Mouse (Mus musculus): ENCODE results near the gene Prkra. TPM values are rescaled to one million over a fixed set of nuclear protein-coding genes. Genes with fewer than 3 reads are reported as not detected.

Prkra gene
- polyA plus RNA-seq, 1 experiment: 33.1 TPM

DNA sequence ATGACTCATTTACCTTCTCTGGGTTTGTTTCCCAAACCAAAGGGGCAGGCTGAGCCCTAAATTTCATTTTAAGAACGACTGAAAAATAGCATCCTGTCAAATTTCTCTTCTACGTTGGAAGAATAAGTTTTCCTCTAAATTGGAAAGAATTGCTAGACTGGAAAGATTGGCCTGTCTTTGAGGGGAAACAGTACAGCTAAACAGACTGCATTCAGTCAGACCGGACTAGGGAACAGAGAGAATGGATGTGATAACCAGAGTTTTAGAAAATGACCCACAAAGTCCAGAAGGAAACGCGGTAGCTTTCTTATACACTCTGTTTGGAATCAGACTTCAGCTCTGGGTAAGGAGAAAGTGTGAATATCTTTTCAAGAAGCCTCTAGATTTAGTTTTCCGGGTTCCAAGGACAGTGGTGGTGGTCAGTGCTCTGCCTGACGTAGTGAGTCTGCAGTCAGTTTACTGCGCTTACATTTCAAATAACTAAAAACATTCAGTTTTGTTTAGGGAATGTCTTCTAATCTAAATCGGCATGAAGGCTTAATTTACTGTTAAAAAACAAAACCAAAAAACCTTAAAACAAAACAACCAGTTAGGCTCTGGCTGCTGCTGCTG, 24.4 kb upstream of the Prkra start:
- DNase-seq: no peak
- H3K27ac ChIP-seq (ENCODE audit: insufficient read depth, low read length): no peak overlapping the region
- TF ChIP-seq CTCF (IDR thresholded peaks at IDR 0.05; ENCODE audit: borderline replicate concordance, insufficient read depth, low read depth, low read length) (no peak), POLR2A (IDR thresholded peaks at IDR 0.05; ENCODE audit: borderline replicate concordance, insufficient read depth, low read length) (no peak)
- no peaks in the 10 kb centered on the region for H3K4me1 ChIP-seq (ENCODE audit: control insufficient read depth, insufficient read depth, low read length)
- WGBS: 19% methylated on average over 9 of the region's 9 CpGs
- H3K4me3 ChIP-seq (replicated peaks; ENCODE audit: insufficient read depth, low read depth, low read length): peak overlapping the region; percentile 53
- no peaks in the 10 kb centered on the region for H3K27me3 ChIP-seq (ENCODE audit: control insufficient read depth, insufficient read depth, low read length)

DNA sequence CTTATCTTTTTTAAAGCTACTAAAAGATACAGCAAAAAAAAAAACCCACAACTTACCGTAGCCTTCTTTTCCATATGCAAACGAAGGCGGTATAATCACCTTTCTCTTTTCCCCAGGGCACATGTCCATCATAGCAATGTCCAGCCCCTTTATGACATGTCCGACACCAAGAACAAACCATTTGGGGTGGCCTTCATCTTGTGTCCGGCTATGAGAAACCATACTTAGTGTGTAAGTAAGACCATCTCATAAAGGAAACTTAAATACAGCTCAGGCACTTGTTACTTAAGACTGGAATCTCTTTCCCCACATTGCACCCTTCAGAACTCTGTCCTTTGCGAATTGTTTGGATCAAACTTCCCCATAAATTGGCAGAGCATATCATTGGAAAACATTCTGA, 23.8 kb upstream of the Prkra start:
- WGBS: 70% methylated on average over 6 of the region's 6 CpGs
- Histone ChIP-seq H3K27ac (ENCODE audit: insufficient read depth, low read length) (no peak overlapping the region), H3K4me3 (replicated peaks; ENCODE audit: insufficient read depth, low read depth, low read length) (no peak overlapping the region)

DNA sequence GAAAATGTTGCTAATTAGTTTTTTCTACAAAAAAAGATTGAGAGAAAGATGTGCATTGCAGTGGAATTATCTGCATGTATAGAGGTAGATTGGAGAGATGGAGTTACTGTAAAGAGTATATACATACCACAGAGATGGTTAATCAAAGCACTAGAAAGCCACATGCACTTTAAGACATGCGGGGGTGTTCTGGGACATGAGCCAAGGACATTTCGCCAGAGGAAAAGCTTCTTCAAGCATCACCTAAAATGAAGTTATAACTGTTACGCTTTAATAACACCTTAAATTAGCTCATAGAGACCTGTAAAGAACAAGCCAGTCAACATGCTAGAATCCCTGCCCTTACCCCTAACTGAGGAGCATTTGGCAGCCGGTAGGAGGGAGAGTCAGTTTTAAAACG, 19.4 kb upstream of the Prkra start:
- no peak overlapping the region for H3K4me3 ChIP-seq (replicated peaks; ENCODE audit: insufficient read depth, low read depth, low read length)
- no peak overlapping the region for H3K27ac ChIP-seq (ENCODE audit: insufficient read depth, low read length)
- TF ChIP-seq CTCF (IDR thresholded peaks at IDR 0.05; ENCODE audit: borderline replicate concordance, insufficient read depth, low read depth, low read length): no peak
- no peak for TF ChIP-seq POLR2A (IDR thresholded peaks at IDR 0.05; ENCODE audit: borderline replicate concordance, insufficient read depth, low read length)
- H3K4me1 ChIP-seq (ENCODE audit: control insufficient read depth, insufficient read depth, low read length): no peaks in the 10 kb centered on the region
- no peak for DNase-seq
- no peaks in the 10 kb centered on the region for H3K27me3 ChIP-seq (ENCODE audit: control insufficient read depth, insufficient read depth, low read length)
- 42% methylated on average over 5 of the region's 5 CpGs for WGBS

More for the DNA sequence above, 23.8 kb upstream of the Prkra start:
- TF ChIP-seq POLR2A (IDR thresholded peaks at IDR 0.05; ENCODE audit: borderline replicate concordance, insufficient read depth, low read length): no peak
- H3K27me3 ChIP-seq (ENCODE audit: control insufficient read depth, insufficient read depth, low read length): no peaks in the 10 kb centered on the region
- no peaks in the 10 kb centered on the region for H3K4me1 ChIP-seq (ENCODE audit: control insufficient read depth, insufficient read depth, low read length)
- no peak for DNase-seq

- 97% methylated on average over 7 of the region's 7 CpGs for WGBS
- Histone ChIP-seq H3K4me1 (ENCODE audit: control insufficient read depth, insufficient read depth, low read length) (no peaks in the 10 kb centered on the region), H3K27ac (ENCODE audit: insufficient read depth, low read length) (no peak overlapping the region), H3K27me3 (ENCODE audit: control insufficient read depth, insufficient read depth, low read length) (no peaks in the 10 kb centered on the region), H3K4me3 (replicated peaks; ENCODE audit: insufficient read depth, low read depth, low read length) (no peak overlapping the region)
- no peak for DNase-seq
- no peak for TF ChIP-seq POLR2A (IDR thresholded peaks at IDR 0.05; ENCODE audit: borderline replicate concordance, insufficient read depth, low read length)
- TF ChIP-seq CTCF (IDR thresholded peaks at IDR 0.05; ENCODE audit: borderline replicate concordance, insufficient read depth, low read depth, low read length): no peak
These were observed 17.7 kb upstream of the Prkra start for GRCm38 (mm10) chr2:76665531-76665930.

DNA sequence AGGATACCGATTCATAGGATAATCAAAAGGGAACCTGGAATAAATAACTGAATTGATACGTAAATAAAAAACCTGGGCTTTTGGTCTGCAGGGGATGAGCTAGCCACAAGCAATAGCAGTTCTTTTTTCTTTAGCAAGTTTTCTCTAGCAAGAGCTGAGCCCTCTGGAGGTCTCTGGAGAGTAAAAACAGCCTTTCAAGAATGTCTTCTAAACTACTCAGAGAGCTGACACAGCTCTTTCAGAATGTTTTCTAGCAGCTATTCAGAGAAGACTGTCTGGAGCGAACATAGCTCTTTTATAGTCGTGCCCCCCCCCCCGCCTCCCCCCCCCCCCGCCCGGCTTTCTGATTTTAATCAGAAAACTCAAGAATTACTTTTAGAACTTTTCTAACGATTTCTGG, 11.6 kb upstream of the Prkra start:
- Histone ChIP-seq H3K27me3 (ENCODE audit: control insufficient read depth, insufficient read depth, low read length) (no peaks in the 10 kb centered on the region), H3K27ac (ENCODE audit: insufficient read depth, low read length) (no peak overlapping the region), H3K4me3 (replicated peaks; ENCODE audit: insufficient read depth, low read depth, low read length) (no peak overlapping the region), H3K4me1 (ENCODE audit: control insufficient read depth, insufficient read depth, low read length) (no peaks in the 10 kb centered on the region)
- TF ChIP-seq CTCF (IDR thresholded peaks at IDR 0.05; ENCODE audit: borderline replicate concordance, insufficient read depth, low read depth, low read length) (no peak), POLR2A (IDR thresholded peaks at IDR 0.05; ENCODE audit: borderline replicate concordance, insufficient read depth, low read length) (no peak)
- 52% methylated on average over 8 of the region's 8 CpGs for WGBS
- DNase-seq: no peak

DNA sequence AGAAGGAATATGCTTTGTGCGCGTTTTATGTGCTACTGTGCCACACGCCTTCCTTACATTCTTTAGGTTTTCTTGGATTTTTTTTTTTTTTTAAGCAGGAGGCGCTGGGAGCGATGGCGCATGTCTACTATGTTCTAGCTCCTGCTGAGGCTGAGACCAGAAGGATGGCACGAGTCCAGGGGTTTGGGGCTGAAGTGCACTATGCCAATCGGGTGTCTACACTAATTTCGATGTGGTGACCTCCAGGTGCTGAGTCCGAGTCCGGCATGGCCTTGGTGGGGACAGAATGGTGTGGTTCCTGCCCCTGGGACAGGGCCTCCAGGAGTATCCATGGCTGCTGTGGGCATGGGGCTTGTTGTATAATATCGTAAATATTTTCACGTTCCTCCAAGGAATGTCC, 10.7 kb upstream of the Prkra start:
- DNase-seq: no peak
- Histone ChIP-seq H3K27me3 (ENCODE audit: control insufficient read depth, insufficient read depth, low read length) (no peaks in the 10 kb centered on the region), H3K27ac (ENCODE audit: insufficient read depth, low read length) (no peak overlapping the region), H3K4me3 (replicated peaks; ENCODE audit: insufficient read depth, low read depth, low read length) (no peak overlapping the region), H3K4me1 (ENCODE audit: control insufficient read depth, insufficient read depth, low read length) (no peaks in the 10 kb centered on the region)
- no peak for TF ChIP-seq CTCF (IDR thresholded peaks at IDR 0.05; ENCODE audit: borderline replicate concordance, insufficient read depth, low read depth, low read length)
- TF ChIP-seq POLR2A (IDR thresholded peaks at IDR 0.05; ENCODE audit: borderline replicate concordance, insufficient read depth, low read length): no peak
- WGBS: 47% methylated on average over 13 of the region's 13 CpGs

GRCm38 (mm10) chr2:76655982-76656381, 8.2 kb upstream of the Prkra start:
- no peak for TF ChIP-seq CTCF (IDR thresholded peaks at IDR 0.05; ENCODE audit: borderline replicate concordance, insufficient read depth, low read depth, low read length)
- H3K27ac ChIP-seq (ENCODE audit: insufficient read depth, low read length): no peak overlapping the region
- WGBS: 11% methylated on average over 1 of the region's 1 CpGs
- H3K4me3 ChIP-seq (replicated peaks; ENCODE audit: insufficient read depth, low read depth, low read length): no peak overlapping the region
- no peaks in the 10 kb centered on the region for H3K27me3 ChIP-seq (ENCODE audit: control insufficient read depth, insufficient read depth, low read length)
- no peaks in the 10 kb centered on the region for H3K4me1 ChIP-seq (ENCODE audit: control insufficient read depth, insufficient read depth, low read length)
- DNase-seq: no peak

- Histone ChIP-seq H3K4me3 (replicated peaks; ENCODE audit: insufficient read depth, low read depth, low read length) (no peak overlapping the region), H3K27me3 (ENCODE audit: control insufficient read depth, insufficient read depth, low read length) (no peaks in the 10 kb centered on the region), H3K4me1 (ENCODE audit: control insufficient read depth, insufficient read depth, low read length) (no peaks in the 10 kb centered on the region), H3K27ac (ENCODE audit: insufficient read depth, low read length) (no peak overlapping the region)
- DNase-seq: no peak
- TF ChIP-seq POLR2A (IDR thresholded peaks at IDR 0.05; ENCODE audit: borderline replicate concordance, insufficient read depth, low read length) (no peak), CTCF (IDR thresholded peaks at IDR 0.05; ENCODE audit: borderline replicate concordance, insufficient read depth, low read depth, low read length) (no peak)
- WGBS: 81% methylated on average over 3 of the region's 3 CpGs
These were observed 7.6 kb upstream of the Prkra start for GRCm38 (mm10) chr2:76655444-76655843.

Measured in cerebellum, adult 2 months (tissue).